Mouse (Mus musculus) intestine, embryonic 14.5 days (tissue): Measurements from ENCODE around the gene Rpp30. TPM values are rescaled to one million over a fixed set of nuclear protein-coding genes. Genes with fewer than 3 reads are reported as not detected.

ENCODE experiments used
- ATAC-seq: fragments of 200-750 bp; cut with Nextera tagmentation; replicated peaks from 2 replicates; pipeline ENCODE4 v1.8.0; 2017; ENCODE audit warnings: low read depth, moderate number of reproducible peaks, moderate TSS enrichment, moderate library complexity; ENCODE audit not compliant: low FRiP score, low TSS enrichment
- DNase-seq: peaks from one replicate; pipeline ENCODE4 v3.0.0-alpha.2; 2018; ENCODE audit warnings: low spot score
- H3K27ac ChIP-seq: fragments of 300-500 bp; sonication (generic); 2 replicates; pipeline ENCODE4 v1.5.1; 2014; ENCODE audit warnings: low read depth, mild to moderate bottlenecking, control low read depth
- H3K27me3 ChIP-seq: fragments of 300-500 bp; sonication (generic); replicated peaks from 2 replicates; pipeline ENCODE4 v1.6.1; 2014; ENCODE audit warnings: low read length, control low read depth; ENCODE audit not compliant: control insufficient read depth, insufficient read depth
- H3K36me3 ChIP-seq: fragments of 300-500 bp; sonication (generic); 2 replicates; pipeline ENCODE4 v1.6.1; 2014; ENCODE audit warnings: low read length, control low read depth; ENCODE audit not compliant: control insufficient read depth, insufficient read depth
- H3K4me1 ChIP-seq: fragments of 300-500 bp; sonication (generic); replicated peaks from 2 replicates; pipeline ENCODE4 v1.6.1; 2014; ENCODE audit warnings: low read length, control low read depth, mixed read lengths; ENCODE audit not compliant: control insufficient read depth, insufficient read depth
- H3K4me2 ChIP-seq: fragments of 300-500 bp; sonication (generic); 2 replicates; pipeline ENCODE4 v1.6.1; 2014; ENCODE audit warnings: low read length
- H3K4me3 ChIP-seq: fragments of 300-500 bp; sonication (generic); 2 replicates; pipeline ENCODE4 v1.5.1; 2014; ENCODE audit warnings: low read depth, low read length, control low read depth, mixed read lengths
- H3K9ac ChIP-seq: fragments of 300-500 bp; sonication (generic); 2 replicates; pipeline ENCODE4 v1.6.1; 2014; ENCODE audit warnings: mild to moderate bottlenecking, low read length
- H3K9me3 ChIP-seq: fragments of 300-500 bp; sonication (generic); 2 replicates; pipeline ENCODE4 v1.6.1; 2016; ENCODE audit warnings: low read length, control low read depth; ENCODE audit not compliant: control insufficient read depth
- WGBS: fragments of 180-500 bp; shearing (Covaris S2); extraction: QIAGEN DNeasy Blood & Tissue Kit; methylation state at CpG from one replicate; pipeline ENCODE4 v1.1.7; 2014; 5-methylcytosine and 5-hydroxymethylcytosine counted together
- polyA plus RNA-seq: library from polyadenylated mRNA; unstranded; fragments of >200 nt; fragmentation: Nextera tagmentation; extraction: Ambion mirVana; gene quantifications from 2 replicates; pipeline ENCODE4 v1.2.1, GENCODE M21; 2014

The Rpp30 gene
- polyA plus RNA-seq, 1 experiment from 2014 or later = 72.2 TPM

DNA sequence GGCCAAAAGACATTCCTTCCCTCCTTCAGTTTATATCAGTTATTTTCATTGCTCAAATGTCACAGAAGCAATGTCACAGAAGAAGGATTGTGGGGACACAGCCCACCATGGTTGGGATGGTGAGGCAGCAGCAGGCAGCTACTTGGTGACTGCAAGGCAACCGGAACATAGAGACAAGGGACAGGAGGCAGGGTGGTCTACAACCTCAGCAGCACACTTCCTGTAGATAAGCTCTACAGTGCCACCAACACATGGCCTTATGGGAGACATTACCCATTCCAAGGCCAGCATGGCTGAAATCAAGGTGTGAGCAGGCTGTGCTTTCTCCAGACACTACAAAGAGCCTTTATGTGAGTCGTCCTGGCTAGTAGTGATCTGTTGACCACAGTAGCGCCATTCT is 13.7 kb downstream of the Rpp30 start:
- Histone ChIP-seq H3K4me1 (no peaks in the 10 kb centered on the region), H3K9ac (no peak overlapping the region), H3K9me3 (no peaks in the 10 kb centered on the region), H3K4me2 (no peak overlapping the region), H3K27ac (no peak overlapping the region), H3K4me3 (no peak overlapping the region), H3K27me3 (no peaks in the 10 kb centered on the region), H3K36me3 (peaks cover 89% of the 10 kb centered on the region)
- DNase-seq (no peak), ATAC-seq (no peak)
- WGBS = 92% methylated on average over 3 of the region's 3 CpGs

GRCm38 (mm10) chr19:36098265-36098664 is 14.7 kb downstream of the Rpp30 start:
- 91% methylated on average over 1 of the region's 1 CpGs for WGBS
- H3K9me3 ChIP-seq = no peaks in the 10 kb centered on the region
- no peak overlapping the region for H3K4me3 ChIP-seq
- no peaks in the 10 kb centered on the region for H3K27me3 ChIP-seq
- H3K36me3 ChIP-seq = peaks cover 89% of the 10 kb centered on the region
- no peak for DNase-seq
- ATAC-seq = no peak
- no peaks in the 10 kb centered on the region for H3K4me1 ChIP-seq
- H3K9ac ChIP-seq = no peak overlapping the region
- H3K27ac ChIP-seq = no peak overlapping the region
- H3K4me2 ChIP-seq = no peak overlapping the region

DNA sequence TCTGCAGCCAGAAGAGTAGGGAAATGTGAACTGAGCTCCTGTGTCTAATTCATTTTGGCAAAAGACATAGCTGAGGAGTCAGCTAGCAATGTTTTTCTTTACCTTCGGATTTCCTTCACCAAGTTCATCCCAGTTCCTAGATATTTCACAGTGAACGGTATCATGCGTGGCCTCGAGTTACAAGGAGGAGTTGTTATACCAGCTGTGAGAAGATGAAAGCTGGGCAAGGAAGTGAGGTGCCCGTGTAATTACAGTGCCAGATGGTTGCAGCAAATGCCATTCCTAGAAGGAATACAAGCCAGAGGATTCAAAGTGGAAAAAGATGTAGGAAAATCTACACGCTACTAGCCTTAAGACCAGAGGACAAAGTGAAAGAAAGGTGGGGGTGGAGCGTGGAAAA is 15.4 kb downstream of the Rpp30 start:
- H3K9ac ChIP-seq = no peak overlapping the region
- DNase-seq (no peak), ATAC-seq (no peak)
- H3K4me3 ChIP-seq = no peak overlapping the region
- 92% methylated on average over 7 of the region's 7 CpGs for WGBS
- no peaks in the 10 kb centered on the region for H3K9me3 ChIP-seq
- peaks cover 89% of the 10 kb centered on the region for H3K36me3 ChIP-seq
- no peaks in the 10 kb centered on the region for H3K27me3 ChIP-seq
- H3K4me2 ChIP-seq = no peak overlapping the region
- H3K27ac ChIP-seq = no peak overlapping the region
- H3K4me1 ChIP-seq = no peaks in the 10 kb centered on the region

GRCm38 (mm10) chr19:36103909-36104308 is 20.4 kb downstream of the Rpp30 start:
- Histone ChIP-seq H3K27ac (no peak overlapping the region), H3K9ac (no peak overlapping the region), H3K9me3 (no peaks in the 10 kb centered on the region), H3K4me2 (no peak overlapping the region), H3K27me3 (no peaks in the 10 kb centered on the region), H3K4me1 (no peaks in the 10 kb centered on the region), H3K36me3 (peaks cover 53% of the 10 kb centered on the region), H3K4me3 (no peak overlapping the region)
- no peak for DNase-seq
- ATAC-seq = no peak
- WGBS = 86% methylated on average over 5 of the region's 5 CpGs

- DNase-seq (no peak), ATAC-seq (no peak)
- Histone ChIP-seq H3K9me3 (no peaks in the 10 kb centered on the region), H3K27ac (no peak overlapping the region), H3K4me3 (no peak overlapping the region), H3K9ac (no peak overlapping the region), H3K36me3 (peaks cover 4% of the 10 kb centered on the region; the same call in 1 of the 2 replicates), H3K4me1 (no peaks in the 10 kb centered on the region), H3K27me3 (no peaks in the 10 kb centered on the region), H3K4me2 (no peak overlapping the region)
- 77% methylated on average over 26 of the region's 26 CpGs for WGBS
Measured at GRCm38 (mm10) chr19:36109318-36109944, 25.9 kb downstream of the Rpp30 start.

- Histone ChIP-seq H3K27ac (no peak overlapping the region), H3K9me3 (no peaks in the 10 kb centered on the region), H3K27me3 (no peaks in the 10 kb centered on the region), H3K4me2 (no peak overlapping the region), H3K4me1 (no peaks in the 10 kb centered on the region), H3K9ac (no peak overlapping the region), H3K36me3 (peaks cover 4% of the 10 kb centered on the region; the same call in 1 of the 2 replicates), H3K4me3 (no peak overlapping the region)
- DNase-seq (no peak), ATAC-seq (no peak)
- 45% methylated on average over 7 of the region's 7 CpGs for WGBS
Measured at GRCm38 (mm10) chr19:36110465-36110864, 26.9 kb downstream of the Rpp30 start.

DNA sequence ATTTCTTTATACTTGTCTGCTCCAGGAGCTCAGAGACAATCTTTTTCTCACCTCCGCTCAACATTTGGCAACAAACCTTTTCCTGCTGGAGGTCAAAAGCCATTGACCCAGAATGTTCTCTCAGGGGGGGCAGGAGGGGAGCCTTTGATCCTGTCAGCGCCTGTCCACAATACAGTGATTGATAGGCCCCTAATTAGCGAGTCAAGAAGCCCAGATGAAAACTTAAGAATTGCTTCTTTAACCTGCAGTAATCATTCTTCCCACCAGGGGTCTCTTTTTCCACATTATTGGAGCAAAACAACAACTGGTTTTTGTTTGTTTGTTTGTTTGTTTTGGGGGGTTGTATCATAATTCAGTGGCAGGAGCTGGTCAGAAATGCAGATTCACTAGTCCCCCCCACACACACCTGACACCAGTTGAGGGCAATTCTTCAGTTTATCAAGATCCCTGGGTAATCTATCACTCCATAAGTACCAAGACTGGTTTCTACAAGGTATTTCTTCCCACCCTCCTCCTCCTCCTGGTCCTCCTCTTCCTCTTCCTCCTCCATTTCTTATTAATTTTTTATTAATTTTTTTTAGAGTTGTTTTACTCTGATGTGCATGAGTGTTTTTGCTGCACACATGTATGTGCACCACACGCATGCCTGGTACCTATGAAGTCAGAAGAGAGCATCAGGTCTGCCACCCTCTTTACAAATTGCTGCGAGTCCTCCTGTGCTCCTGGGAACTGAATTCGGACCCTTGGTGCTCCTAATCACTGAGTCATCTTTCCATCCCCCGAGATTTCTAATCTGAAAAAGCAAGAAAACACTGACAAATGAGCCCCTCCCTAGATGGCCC is 27.8 kb downstream of the Rpp30 start:
- peak; percentile 55 for DNase-seq
- H3K9ac ChIP-seq = no peak overlapping the region
- H3K27me3 ChIP-seq = no peaks in the 10 kb centered on the region
- H3K4me2 ChIP-seq = no peak overlapping the region
- 36% methylated on average over 7 of the region's 7 CpGs for WGBS
- H3K36me3 ChIP-seq = no peaks in the 10 kb centered on the region
- no peak overlapping the region for H3K27ac ChIP-seq
- no peaks in the 10 kb centered on the region for H3K4me1 ChIP-seq
- ATAC-seq = no peak
- no peaks in the 10 kb centered on the region for H3K9me3 ChIP-seq
- H3K4me3 ChIP-seq = no peak overlapping the region

GRCm38 (mm10) chr19:36112007-36112406 is 28.5 kb downstream of the Rpp30 start:
- WGBS = 60% methylated on average over 17 of the region's 17 CpGs

More at GRCm38 (mm10) chr19:36112007-36112406, 28.5 kb downstream of the Rpp30 start:
- no peak overlapping the region for H3K4me3 ChIP-seq
- no peak overlapping the region for H3K27ac ChIP-seq
- H3K27me3 ChIP-seq = no peaks in the 10 kb centered on the region
- no peaks in the 10 kb centered on the region for H3K9me3 ChIP-seq
- H3K4me2 ChIP-seq = no peak overlapping the region
- H3K9ac ChIP-seq = no peak overlapping the region
- no peaks in the 10 kb centered on the region for H3K4me1 ChIP-seq
- no peak for ATAC-seq
- no peak for DNase-seq
- no peaks in the 10 kb centered on the region for H3K36me3 ChIP-seq
